Mouse (Mus musculus): ENCODE measurements around the gene Il21r. TPM values are rescaled to one million over a fixed set of nuclear protein-coding genes. Genes with fewer than 3 reads are reported as not detected.

Il21r gene
- 0.13 and 0.22 TPM in 2 replicates for polyA plus RNA-seq (2014; fragmentation: Nextera tagmentation; extraction: Ambion mirVana)

DNA sequence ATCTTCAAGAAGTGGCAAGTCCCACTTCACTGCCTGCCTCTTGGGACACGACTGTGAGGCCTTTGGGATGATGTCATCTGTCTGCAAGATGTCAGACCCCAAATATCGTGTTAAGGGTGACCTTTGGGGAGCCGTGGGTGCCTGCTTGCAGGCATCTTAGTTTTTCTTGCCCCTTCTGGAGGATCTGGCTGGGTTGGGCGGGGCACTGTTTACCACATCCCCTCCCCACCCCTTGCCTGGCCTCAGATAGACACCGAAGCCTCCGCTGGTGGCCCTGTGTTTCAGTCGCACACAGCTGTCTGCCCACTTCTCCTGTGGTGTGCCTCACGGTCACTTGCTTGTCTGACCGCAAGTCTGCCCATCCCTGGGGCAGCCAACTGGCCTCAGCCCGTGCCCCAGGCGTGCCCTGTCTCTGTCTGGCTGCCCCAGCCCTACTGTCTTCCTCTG is at the start of gene Il21r:
TSS of gene Il21r (plus strand) at position 245 of the 447 bp plus-strand sequence.
- H3K36me3 ChIP-seq (ENCODE audit: control insufficient read depth, insufficient read depth, low read length), result no peaks in the 10 kb centered on the region
- H3K4me1 ChIP-seq (ENCODE audit: control insufficient read depth, insufficient read depth, low read length), result no peaks in the 10 kb centered on the region
- no peak within 1 kb of the TSS for H3K4me2 ChIP-seq (replicated peaks; ENCODE audit: low read depth, low read length)
- WGBS, result 75% methylated on average over 11 of the region's 11 CpGs
- no peak within 1 kb of the TSS for H3K27ac ChIP-seq (ENCODE audit: low read depth, low read length)
- no peaks in the 10 kb centered on the region for H3K27me3 ChIP-seq (ENCODE audit: control insufficient read depth, insufficient read depth, low read length)
- no peak for ATAC-seq (ENCODE audit: low FRiP score, low TSS enrichment)
- H3K4me3 ChIP-seq (ENCODE audit: low read length), result no peak within 1 kb of the TSS
- H3K9me3 ChIP-seq (ENCODE audit: control insufficient read depth, low read length), result no peaks in the 10 kb centered on the region
- no peak within 1 kb of the TSS for H3K9ac ChIP-seq (ENCODE audit: low read depth, low read length)

DNA sequence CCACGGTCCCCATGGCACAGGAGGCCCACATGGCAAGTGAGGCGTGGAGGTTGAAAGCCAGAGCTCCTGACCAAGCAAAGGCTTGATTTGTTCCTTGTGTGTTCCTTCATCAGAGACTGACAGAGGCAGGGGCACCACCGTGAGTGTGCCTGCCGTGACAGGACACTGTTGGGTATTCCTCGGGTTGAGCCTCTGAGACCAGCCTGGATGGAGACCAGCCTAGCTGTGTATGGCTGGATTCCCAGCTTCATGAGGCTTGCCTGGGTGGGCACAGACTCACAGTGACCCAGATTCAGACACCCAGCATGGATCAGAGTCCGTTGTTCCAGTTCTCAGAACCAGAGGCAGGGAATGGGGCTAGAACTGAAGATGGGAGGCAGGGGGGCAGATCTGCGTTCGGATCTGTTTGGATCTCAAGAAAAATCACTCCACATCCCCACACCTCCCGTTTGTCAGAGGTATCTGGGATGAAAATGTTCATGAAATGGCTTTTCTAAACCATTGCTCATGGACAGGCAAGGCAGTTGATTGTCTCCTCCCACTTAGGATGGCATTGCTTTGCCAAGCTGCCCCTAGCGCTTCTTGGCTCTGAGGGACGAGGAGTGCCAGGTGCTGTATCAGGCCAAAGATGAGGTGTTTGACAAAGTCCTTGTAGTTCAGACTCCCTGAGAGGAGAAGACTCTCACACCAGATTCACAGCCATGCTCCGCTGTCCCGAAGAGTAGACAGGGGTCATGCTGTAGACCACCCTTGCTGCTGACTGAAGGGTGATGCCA is 49.4 kb upstream of the Il21r start:
- WGBS, result 86% methylated on average over 13 of the region's 13 CpGs
- no peak overlapping the region; the same call in 1 of the 2 replicates for H3K4me3 ChIP-seq (ENCODE audit: low read length)
- no peak overlapping the region for H3K27ac ChIP-seq (ENCODE audit: low read depth, low read length)
- ATAC-seq (ENCODE audit: low FRiP score, low TSS enrichment), result no peak
- no peaks in the 10 kb centered on the region for H3K9me3 ChIP-seq (ENCODE audit: control insufficient read depth, low read length)
- no peaks in the 10 kb centered on the region for H3K36me3 ChIP-seq (ENCODE audit: control insufficient read depth, insufficient read depth, low read length)
- H3K9ac ChIP-seq (ENCODE audit: low read depth, low read length), result no peak overlapping the region
- peaks cover 9% of the 10 kb centered on the region; the same call in 1 of the 2 replicates for H3K4me1 ChIP-seq (ENCODE audit: control insufficient read depth, insufficient read depth, low read length)
- no peak overlapping the region for H3K4me2 ChIP-seq (replicated peaks; ENCODE audit: low read depth, low read length)
- no peaks in the 10 kb centered on the region for H3K27me3 ChIP-seq (ENCODE audit: control insufficient read depth, insufficient read depth, low read length)

DNA sequence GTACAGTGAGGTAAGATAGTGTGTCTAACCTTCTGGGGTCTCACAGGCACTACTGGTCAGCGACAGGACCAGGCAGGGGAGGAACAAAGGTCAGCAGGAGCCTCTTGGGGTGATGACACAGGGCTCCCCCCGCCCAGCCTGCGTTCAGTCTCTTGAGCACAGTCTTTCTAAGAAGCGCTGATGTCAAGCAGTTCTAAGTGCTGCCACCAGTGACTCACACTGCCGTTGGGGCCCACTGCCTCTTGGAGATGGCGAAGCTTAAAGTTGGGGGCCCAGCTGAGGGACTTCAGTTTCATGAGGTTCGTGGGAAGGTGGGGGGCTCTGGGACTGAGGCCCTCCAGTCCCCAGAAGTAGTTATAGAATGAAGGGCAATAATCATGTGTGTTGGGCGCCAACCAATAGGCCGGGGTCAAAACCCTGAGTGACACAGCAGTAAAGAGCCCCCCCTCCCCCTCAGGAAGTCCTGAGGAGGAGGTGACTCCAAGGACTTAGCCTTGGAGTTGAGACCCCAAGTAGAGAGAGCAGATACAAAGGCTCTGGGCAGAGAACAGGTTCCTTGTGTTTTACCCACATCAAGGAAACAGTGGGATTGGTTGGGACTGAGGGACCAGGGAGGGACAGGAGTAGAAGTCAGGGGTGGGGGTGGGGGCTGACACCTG is 48.6 kb upstream of the Il21r start:
- H3K36me3 ChIP-seq (ENCODE audit: control insufficient read depth, insufficient read depth, low read length), result no peaks in the 10 kb centered on the region
- no peak overlapping the region for H3K4me3 ChIP-seq (ENCODE audit: low read length)
- H3K27ac ChIP-seq (ENCODE audit: low read depth, low read length), result no peak overlapping the region
- 84% methylated on average over 9 of the region's 9 CpGs for WGBS
- H3K4me1 ChIP-seq (ENCODE audit: control insufficient read depth, insufficient read depth, low read length), result peaks cover 9% of the 10 kb centered on the region; the same call in 1 of the 2 replicates
- no peaks in the 10 kb centered on the region for H3K27me3 ChIP-seq (ENCODE audit: control insufficient read depth, insufficient read depth, low read length)
- no peak overlapping the region for H3K9ac ChIP-seq (ENCODE audit: low read depth, low read length)
- ATAC-seq (ENCODE audit: low FRiP score, low TSS enrichment), result no peak
- no peak overlapping the region for H3K4me2 ChIP-seq (replicated peaks; ENCODE audit: low read depth, low read length)
- no peaks in the 10 kb centered on the region for H3K9me3 ChIP-seq (ENCODE audit: control insufficient read depth, low read length)

DNA sequence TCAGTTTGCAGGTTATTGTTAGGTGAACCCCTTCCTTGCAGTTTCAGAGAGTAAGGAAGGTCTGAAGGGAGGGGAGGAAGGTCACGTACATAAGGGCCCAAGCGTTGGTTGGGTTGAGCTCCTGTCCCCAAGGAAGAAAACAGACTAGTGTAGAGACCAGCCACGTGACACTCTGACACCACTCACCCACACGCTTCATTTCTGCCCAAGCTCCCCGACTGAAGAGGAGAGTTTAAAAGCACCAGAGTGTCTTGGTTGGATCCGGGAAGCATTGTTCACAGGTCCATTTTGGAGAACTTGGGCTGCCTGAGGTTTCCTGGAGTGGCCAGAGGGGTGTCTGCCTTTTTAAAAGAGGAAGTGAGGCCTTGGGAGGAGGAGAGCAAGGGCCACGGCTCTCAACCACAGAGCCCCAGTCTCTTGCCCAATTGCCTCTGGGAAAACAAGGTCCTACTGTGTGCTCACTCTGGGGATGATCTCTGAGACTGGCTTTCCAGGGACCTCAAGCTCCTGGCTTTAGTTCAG is 47.8 kb upstream of the Il21r start:
- Histone ChIP-seq H3K4me1 (ENCODE audit: control insufficient read depth, insufficient read depth, low read length) (peaks cover 9% of the 10 kb centered on the region; the same call in 1 of the 2 replicates), H3K9ac (ENCODE audit: low read depth, low read length) (no peak overlapping the region), H3K27ac (ENCODE audit: low read depth, low read length) (no peak overlapping the region), H3K36me3 (ENCODE audit: control insufficient read depth, insufficient read depth, low read length) (no peaks in the 10 kb centered on the region), H3K27me3 (ENCODE audit: control insufficient read depth, insufficient read depth, low read length) (no peaks in the 10 kb centered on the region), H3K4me3 (ENCODE audit: low read length) (no peak overlapping the region), H3K4me2 (replicated peaks; ENCODE audit: low read depth, low read length) (no peak overlapping the region), H3K9me3 (ENCODE audit: control insufficient read depth, low read length) (no peaks in the 10 kb centered on the region)
- ATAC-seq (ENCODE audit: low FRiP score, low TSS enrichment), result no peak
- WGBS, result 83% methylated on average over 7 of the region's 7 CpGs

DNA sequence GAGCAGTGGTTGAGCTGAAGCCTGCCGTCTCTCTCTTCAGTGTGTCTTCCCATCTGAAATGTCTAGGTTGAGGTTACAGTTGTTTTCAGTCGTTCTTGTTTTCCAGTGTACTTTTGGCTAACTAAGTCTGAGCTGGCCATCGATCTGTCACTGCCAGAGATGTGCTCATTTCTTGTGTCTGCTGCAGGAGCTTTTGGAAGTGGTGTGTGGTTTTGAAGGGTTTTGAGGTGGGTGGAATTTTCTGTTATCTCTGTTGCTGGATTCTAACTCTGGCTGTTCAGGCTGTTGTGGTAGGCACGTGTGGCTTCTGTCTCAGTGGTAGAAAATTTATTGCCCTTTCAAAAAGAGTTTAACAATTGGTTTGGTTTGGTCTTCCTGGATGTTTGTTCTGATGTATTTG is 47.1 kb upstream of the Il21r start:
- no peak overlapping the region for H3K4me3 ChIP-seq (ENCODE audit: low read length)
- H3K9ac ChIP-seq (ENCODE audit: low read depth, low read length), result no peak overlapping the region
- ATAC-seq (ENCODE audit: low FRiP score, low TSS enrichment), result no peak
- peaks cover 11% of the 10 kb centered on the region; the same call in 1 of the 2 replicates for H3K4me1 ChIP-seq (ENCODE audit: control insufficient read depth, insufficient read depth, low read length)
- no peaks in the 10 kb centered on the region for H3K27me3 ChIP-seq (ENCODE audit: control insufficient read depth, insufficient read depth, low read length)
- H3K27ac ChIP-seq (ENCODE audit: low read depth, low read length), result no peak overlapping the region
- no peaks in the 10 kb centered on the region for H3K36me3 ChIP-seq (ENCODE audit: control insufficient read depth, insufficient read depth, low read length)
- H3K4me2 ChIP-seq (replicated peaks; ENCODE audit: low read depth, low read length), result no peak overlapping the region
- WGBS, result 69% methylated on average over 4 of the region's 4 CpGs
- H3K9me3 ChIP-seq (ENCODE audit: control insufficient read depth, low read length), result no peaks in the 10 kb centered on the region

DNA sequence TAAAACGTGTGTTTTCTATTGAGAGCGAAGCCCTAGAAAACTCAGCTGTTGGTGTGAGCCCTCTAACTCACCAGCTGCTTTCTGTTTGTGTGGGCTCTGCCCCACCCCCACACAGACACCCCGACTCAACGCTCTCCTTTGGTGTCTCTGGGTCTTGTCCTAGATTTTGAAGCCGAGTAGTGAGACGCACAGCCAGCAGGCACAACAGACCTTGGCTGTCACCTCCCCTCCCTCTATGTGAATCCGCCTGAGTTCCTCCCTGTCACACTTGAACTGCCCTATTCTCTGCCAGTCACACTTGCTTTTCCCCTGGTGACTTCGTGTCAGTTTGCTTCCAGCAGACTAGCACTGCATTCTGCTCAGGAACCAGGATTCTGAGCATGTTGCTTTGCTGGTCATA is 46.4 kb upstream of the Il21r start:
- 0 out of 2 replicates have a peak, but pooled peaks cover 15% of the 10 kb centered on the region for H3K4me1 ChIP-seq (ENCODE audit: control insufficient read depth, insufficient read depth, low read length)
- WGBS, result 63% methylated on average over 8 of the region's 8 CpGs
- H3K27ac ChIP-seq (ENCODE audit: low read depth, low read length), result no peak overlapping the region
- no peaks in the 10 kb centered on the region for H3K9me3 ChIP-seq (ENCODE audit: control insufficient read depth, low read length)
- H3K4me2 ChIP-seq (replicated peaks; ENCODE audit: low read depth, low read length), result no peak overlapping the region
- ATAC-seq (ENCODE audit: low FRiP score, low TSS enrichment), result no peak
- H3K36me3 ChIP-seq (ENCODE audit: control insufficient read depth, insufficient read depth, low read length), result no peaks in the 10 kb centered on the region
- no peaks in the 10 kb centered on the region for H3K27me3 ChIP-seq (ENCODE audit: control insufficient read depth, insufficient read depth, low read length)
- no peak overlapping the region for H3K9ac ChIP-seq (ENCODE audit: low read depth, low read length)
- H3K4me3 ChIP-seq (ENCODE audit: low read length), result no peak overlapping the region

DNA sequence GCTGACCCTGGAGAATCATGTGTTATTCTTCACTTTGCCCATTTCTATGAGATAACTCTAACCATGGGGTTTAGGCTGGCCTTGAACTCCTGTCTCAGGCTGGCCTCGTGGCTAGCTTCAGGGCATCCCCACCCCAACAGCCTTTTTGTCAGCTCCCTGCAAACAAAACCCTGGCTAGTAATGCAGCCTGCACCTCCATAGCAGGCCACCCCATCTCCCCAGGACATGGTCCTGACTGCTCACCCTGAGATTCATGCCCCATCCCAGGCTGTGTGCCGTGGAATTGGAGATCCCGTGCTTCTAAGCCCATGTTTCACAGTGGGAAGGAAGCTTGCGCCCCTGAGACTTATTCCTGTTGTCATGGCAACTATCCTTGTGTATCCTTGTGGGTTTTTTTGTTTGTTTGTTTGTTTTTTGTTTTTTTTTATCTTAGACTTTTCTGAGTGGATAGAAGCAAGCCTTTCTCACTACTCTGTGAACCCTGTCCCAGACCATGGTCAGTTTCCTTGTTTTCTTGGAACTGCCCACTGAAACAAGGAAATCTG is 44.8 kb upstream of the Il21r start:
- WGBS, result 85% methylated on average over 4 of the region's 4 CpGs
- no peak overlapping the region for H3K4me2 ChIP-seq (replicated peaks; ENCODE audit: low read depth, low read length)
- no peaks in the 10 kb centered on the region for H3K27me3 ChIP-seq (ENCODE audit: control insufficient read depth, insufficient read depth, low read length)
- ATAC-seq (ENCODE audit: low FRiP score, low TSS enrichment), result no peak
- no peaks in the 10 kb centered on the region for H3K36me3 ChIP-seq (ENCODE audit: control insufficient read depth, insufficient read depth, low read length)
- H3K4me3 ChIP-seq (ENCODE audit: low read length), result no peak overlapping the region
- H3K4me1 ChIP-seq (ENCODE audit: control insufficient read depth, insufficient read depth, low read length), result 0 out of 2 replicates have a peak, but pooled peaks cover 12% of the 10 kb centered on the region
- H3K27ac ChIP-seq (ENCODE audit: low read depth, low read length), result no peak overlapping the region
- H3K9me3 ChIP-seq (ENCODE audit: control insufficient read depth, low read length), result no peaks in the 10 kb centered on the region
- no peak overlapping the region for H3K9ac ChIP-seq (ENCODE audit: low read depth, low read length)

DNA sequence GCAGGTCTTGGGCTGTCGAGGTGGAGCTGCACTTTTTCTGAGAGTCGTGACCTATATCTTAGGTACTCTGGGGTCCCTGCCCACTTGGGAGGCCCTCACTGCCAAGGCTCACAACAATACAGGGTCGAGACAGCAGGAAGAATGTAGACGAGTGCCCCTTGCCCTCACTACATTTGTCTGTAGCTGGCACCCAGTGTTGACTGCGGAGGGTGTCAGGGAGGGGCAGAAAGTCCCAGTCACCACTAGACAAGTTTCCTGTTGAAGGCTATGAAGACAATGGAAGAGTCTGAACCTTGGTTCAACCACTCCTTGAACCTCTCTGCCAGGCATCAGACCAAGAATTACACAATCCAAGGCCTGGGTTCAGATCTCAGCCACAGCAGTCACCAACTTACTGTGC is 44.2 kb upstream of the Il21r start:
- no peak for ATAC-seq (ENCODE audit: low FRiP score, low TSS enrichment)
- Histone ChIP-seq H3K27ac (ENCODE audit: low read depth, low read length) (no peak overlapping the region), H3K4me3 (ENCODE audit: low read length) (no peak overlapping the region), H3K4me2 (replicated peaks; ENCODE audit: low read depth, low read length) (no peak overlapping the region), H3K4me1 (ENCODE audit: control insufficient read depth, insufficient read depth, low read length) (0 out of 2 replicates have a peak, but pooled peaks cover 12% of the 10 kb centered on the region), H3K9me3 (ENCODE audit: control insufficient read depth, low read length) (no peaks in the 10 kb centered on the region), H3K9ac (ENCODE audit: low read depth, low read length) (no peak overlapping the region), H3K27me3 (ENCODE audit: control insufficient read depth, insufficient read depth, low read length) (no peaks in the 10 kb centered on the region), H3K36me3 (ENCODE audit: control insufficient read depth, insufficient read depth, low read length) (no peaks in the 10 kb centered on the region)
- WGBS, result 59% methylated on average over 5 of the region's 5 CpGs
